Mouse (Mus musculus): ENCODE measurements around the gene Fuca1.
"Not testable (repeated sequence)": the region's sequence is repeated elsewhere in the genome, so short reads cannot be mapped to it uniquely, and the experiment has no call there.

The Fuca1 gene

GRCm38 (mm10) chr4:135926195-135926808 is 5.8 kb downstream of the Fuca1 start:
- no peak for DNase-seq

- DNase-seq: no peak
Observed at GRCm38 (mm10) chr4:135926861-135927260, 6.3 kb downstream of the Fuca1 start.

GRCm38 (mm10) chr4:135928376-135928775 is 7.8 kb downstream of the Fuca1 start:
- no peak for DNase-seq

GRCm38 (mm10) chr4:135929405-135929804 is 8.9 kb downstream of the Fuca1 start:
- DNase-seq: no peak

GRCm38 (mm10) chr4:135929828-135930227 is 9.3 kb downstream of the Fuca1 start:
- no peak for DNase-seq

- no peak for DNase-seq
Observed at GRCm38 (mm10) chr4:135930239-135930638, 9.7 kb downstream of the Fuca1 start.

GRCm38 (mm10) chr4:135931832-135932231 is 11.3 kb downstream of the Fuca1 start:
- DNase-seq: peak; percentile 53

GRCm38 (mm10) chr4:135934708-135935500 is 14.4 kb downstream of the Fuca1 start:
- peak; percentile 65 for DNase-seq

- DNase-seq: no peak
Observed at GRCm38 (mm10) chr4:135935502-135935901, 15.0 kb downstream of the Fuca1 start.

- DNase-seq: no peak
Observed at GRCm38 (mm10) chr4:135938858-135939257, 18.3 kb downstream of the Fuca1 start.

- DNase-seq: not testable (repeated sequence)
Observed at GRCm38 (mm10) chr4:135941026-135941425, 20.5 kb downstream of the Fuca1 start.

GRCm38 (mm10) chr4:135942193-135942592 is 21.7 kb downstream of the Fuca1 start:
- no peak for DNase-seq

GRCm38 (mm10) chr4:135943389-135943788 is 22.9 kb downstream of the Fuca1 start:
- DNase-seq: no peak

- no peak for DNase-seq
Observed at GRCm38 (mm10) chr4:135945706-135946105, 25.2 kb downstream of the Fuca1 start.

- DNase-seq: peak; percentile 96
Observed at GRCm38 (mm10) chr4:135946278-135946658, 25.7 kb downstream of the Fuca1 start, which contains the start of gene Hmgcl. Hmgcl (plus strand) TSS chr4:135946448.

GRCm38 (mm10) chr4:135946659-135947301 is 26.2 kb downstream of the Fuca1 start:
- no peak for DNase-seq

GRCm38 (mm10) chr4:135948142-135948541 is 27.6 kb downstream of the Fuca1 start:
- DNase-seq: no peak

- DNase-seq: peak; percentile 56
Observed at GRCm38 (mm10) chr4:135949475-135949874, 28.9 kb downstream of the Fuca1 start.

- peak; percentile 90 for DNase-seq
Observed at GRCm38 (mm10) chr4:135949911-135950310, 29.4 kb downstream of the Fuca1 start.

GRCm38 (mm10) chr4:135950365-135950764 is 29.8 kb downstream of the Fuca1 start:
- no peak for DNase-seq

GRCm38 (mm10) chr4:135951505-135951904 is 31.0 kb downstream of the Fuca1 start:
- no peak for DNase-seq

GRCm38 (mm10) chr4:135953179-135953578 is 32.6 kb downstream of the Fuca1 start:
- DNase-seq: no peak

GRCm38 (mm10) chr4:135954241-135954640 is 33.7 kb downstream of the Fuca1 start:
- peak; percentile 83 for DNase-seq

- no peak for DNase-seq
Observed at GRCm38 (mm10) chr4:135955886-135956285, 35.4 kb downstream of the Fuca1 start.
